Mouse (Mus musculus) CH12.LX (cell line): ENCODE data around the gene Dtd2.

ENCODE experiments used
- CTCF ChIP-seq, 2 experiments: IDR thresholded peaks in 1 of 2; conservative IDR thresholded peaks in 1 of 2; 2 replicates each; pipeline ENCODE4 v1.5.1; 2011 to 2012; ENCODE audit warnings: low read depth in 2 of 2, low read length in 2 of 2, improper control_type of control experiment in 1 of 2, inconsistent platforms in 1 of 2, mild to moderate bottlenecking in 1 of 2, moderate library complexity in 1 of 2
- MYC ChIP-seq: IDR thresholded peaks from 2 replicates; pipeline ENCODE4 v1.6.1; 2011; ENCODE audit warnings: low read depth, mild to moderate bottlenecking, improper control_type of control experiment, low read length
- NRF1 ChIP-seq: IDR thresholded peaks from 2 replicates; pipeline ENCODE4 v1.6.1; 2014; ENCODE audit warnings: low read depth, mild to moderate bottlenecking, inconsistent platforms, low read length, improper control_type of control experiment, moderate library complexity
- POLR2A ChIP-seq: IDR thresholded peaks from 2 replicates; pipeline ENCODE4 v1.6.1; 2011; ENCODE audit warnings: low read depth, mild to moderate bottlenecking, improper control_type of control experiment, low read length
- ZMIZ1 ChIP-seq: IDR thresholded peaks from 2 replicates; pipeline ENCODE4 v1.6.1; 2012; ENCODE audit warnings: low read depth, mild to moderate bottlenecking, inconsistent platforms, low read length, improper control_type of control experiment
- ZNF384 ChIP-seq: IDR thresholded peaks from 2 replicates; pipeline ENCODE4 v1.6.1; 2012; ENCODE audit warnings: low read depth, low read length, improper control_type of control experiment, inconsistent platforms

DNA sequence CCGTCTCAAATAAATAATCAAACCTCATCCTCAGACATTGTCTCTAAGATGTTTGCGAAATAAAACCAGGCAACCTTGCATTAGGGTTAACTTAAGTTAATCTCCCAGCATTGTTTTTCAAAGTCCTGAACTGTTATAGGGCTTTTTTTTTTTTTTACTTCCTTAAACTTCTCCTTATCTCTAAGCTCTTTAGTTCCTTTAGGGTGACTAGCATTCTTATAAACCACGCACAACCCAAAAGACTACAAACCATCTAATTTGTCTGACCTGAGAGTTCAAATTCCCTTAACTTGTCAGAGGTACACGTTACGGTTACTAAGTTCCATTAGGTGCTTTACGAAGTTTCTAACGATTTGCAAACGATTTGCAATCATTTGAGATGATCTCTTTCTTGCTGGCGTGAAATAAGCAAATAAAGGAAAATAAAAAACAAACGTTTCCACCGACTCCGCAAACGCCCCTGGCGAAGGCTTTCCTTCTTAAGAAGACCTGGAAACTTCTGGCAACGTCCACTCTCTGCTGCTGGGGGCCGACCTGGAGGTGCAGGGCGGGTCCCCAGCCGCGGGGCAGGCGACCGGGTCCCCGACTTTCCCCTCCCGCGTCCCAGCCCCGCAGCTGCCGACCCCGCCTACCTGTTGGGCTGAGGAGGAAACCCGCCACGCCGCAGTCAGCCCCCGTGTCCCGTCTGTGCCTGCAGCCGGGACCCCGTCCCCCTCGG lies 35.8 kb downstream of the Dtd2 start:
- no peak for TF ChIP-seq CTCF (conservative IDR thresholded peaks at IDR 0.05 in 1 of 2, IDR thresholded peaks at IDR 0.05 in 1 of 2; ENCODE audit: low read depth in 2 of 2, low read length in 2 of 2)
- TF ChIP-seq ZMIZ1, result no peak
- TF ChIP-seq NRF1, result no peak
- no peak for TF ChIP-seq ZNF384
- TF ChIP-seq MYC, result no peak
- no peak for TF ChIP-seq POLR2A
